Mouse (Mus musculus) hindbrain, postnatal 0 days (tissue): Measurements from ENCODE around the gene Gm5475. TPM values are rescaled to one million over a fixed set of nuclear protein-coding genes. Genes with fewer than 3 reads are reported as not detected.

Experiments used
- ATAC-seq: fragments of 200-750 bp; cut with Nextera tagmentation; 2 replicates; pipeline ENCODE4 v1.8.0; 2017; ENCODE audit warnings: mild to moderate bottlenecking, moderate TSS enrichment, moderate library complexity
- DNase-seq: peaks from one replicate; pipeline ENCODE4 v3.0.0-alpha.2; 2015; ENCODE audit warnings: low spot score
- H3K27ac ChIP-seq: fragments of 300-500 bp; sonication (generic); 2 replicates; pipeline ENCODE4 v1.5.1; 2014; ENCODE audit warnings: mild to moderate bottlenecking
- H3K27me3 ChIP-seq: fragments of 300-500 bp; sonication (generic); 2 replicates; pipeline ENCODE4 v1.6.1; 2014; ENCODE audit warnings: low read length, mixed read lengths; ENCODE audit not compliant: insufficient read depth
- H3K36me3 ChIP-seq: fragments of 300-500 bp; sonication (generic); 2 replicates; pipeline ENCODE4 v1.6.1; 2014; ENCODE audit warnings: low read length, mixed read lengths; ENCODE audit not compliant: insufficient read depth
- H3K4me1 ChIP-seq: fragments of 300-500 bp; sonication (generic); 2 replicates; pipeline ENCODE4 v1.6.1; 2014; ENCODE audit warnings: antibody characterized with exemption, low read length, mixed read lengths; ENCODE audit not compliant: insufficient read depth
- H3K4me2 ChIP-seq: fragments of 300-500 bp; sonication (generic); 2 replicates; pipeline ENCODE4 v1.6.1; 2014; ENCODE audit warnings: low read depth, mild to moderate bottlenecking, low read length, moderate library complexity, mixed read lengths
- H3K4me3 ChIP-seq: fragments of 300-500 bp; sonication (generic); 2 replicates; pipeline ENCODE4 v1.5.1; 2014; ENCODE audit warnings: low read length
- H3K9ac ChIP-seq: fragments of 300-500 bp; sonication (generic); replicated peaks from 2 replicates; pipeline ENCODE4 v1.6.1; 2014; ENCODE audit warnings: mild to moderate bottlenecking, low read length, moderate library complexity, mixed read lengths
- H3K9me3 ChIP-seq: fragments of 300-500 bp; sonication (generic); 2 replicates; pipeline ENCODE4 v1.6.1; 2016; ENCODE audit warnings: low read length, mixed read lengths
- CTCF ChIP-seq: IDR thresholded peaks from 2 replicates; pipeline ENCODE4 v1.5.1; 2016; ENCODE audit warnings: antibody characterized with exemption, control low read depth, low read depth
- WGBS: fragments of 180-500 bp; shearing (Covaris S2); extraction: QIAGEN DNeasy Blood & Tissue Kit; methylation state at CpG from one replicate; pipeline ENCODE4 v1.1.7; 2014; 5-methylcytosine and 5-hydroxymethylcytosine counted together
- polyA plus RNA-seq: library from polyadenylated mRNA; unstranded; fragments of >200 nt; fragmentation: Nextera tagmentation; extraction: Ambion mirVana; gene quantifications from 2 replicates; pipeline ENCODE4 v1.2.1, GENCODE M21; 2015
- total RNA-seq: library from RNA; depleted of rRNA; stranded (reverse); fragments of >200 nt; gene quantifications from 2 replicates; pipeline ENCODE4 v1.2.3, GENCODE M21; 2014

The Gm5475 gene
- total and polyA plus RNA-seq, 2 experiments from 2014 or later = 0.10 TPM; not detected in 1

GRCm38 (mm10) chr15:100400592-100401250 is 21.2 kb upstream of the Gm5475 start:
- Histone ChIP-seq H3K9ac (no peak overlapping the region), H3K4me1 (no peaks in the 10 kb centered on the region), H3K4me3 (no peak overlapping the region), H3K36me3 (peaks cover 80% of the 10 kb centered on the region), H3K9me3 (no peaks in the 10 kb centered on the region), H3K27ac (no peak overlapping the region), H3K4me2 (no peak overlapping the region), H3K27me3 (no peaks in the 10 kb centered on the region)
- ATAC-seq (no peak), DNase-seq (no peak)
- TF ChIP-seq CTCF = no peak
- 83% methylated on average over 16 of the region's 16 CpGs for WGBS

- peaks cover 73% of the 10 kb centered on the region for H3K36me3 ChIP-seq
- no peaks in the 10 kb centered on the region for H3K9me3 ChIP-seq
- DNase-seq (no peak), ATAC-seq (no peak)
- no peak overlapping the region for H3K27ac ChIP-seq
- no peak for TF ChIP-seq CTCF
- no peak overlapping the region for H3K4me2 ChIP-seq
- no peaks in the 10 kb centered on the region for H3K27me3 ChIP-seq
- WGBS = 88% methylated on average over 4 of the region's 4 CpGs
- H3K4me1 ChIP-seq = no peaks in the 10 kb centered on the region
- no peak overlapping the region for H3K4me3 ChIP-seq
- H3K9ac ChIP-seq = no peak overlapping the region
These were observed 20.1 kb upstream of the Gm5475 start for GRCm38 (mm10) chr15:100401811-100402210.

- TF ChIP-seq CTCF = no peak
- Histone ChIP-seq H3K36me3 (peaks cover 72% of the 10 kb centered on the region), H3K27me3 (no peaks in the 10 kb centered on the region), H3K4me1 (no peaks in the 10 kb centered on the region), H3K27ac (no peak overlapping the region), H3K4me3 (no peak overlapping the region), H3K9me3 (no peaks in the 10 kb centered on the region), H3K9ac (no peak overlapping the region), H3K4me2 (no peak overlapping the region)
- 92% methylated on average over 14 of the region's 14 CpGs for WGBS
- ATAC-seq = no peak
- DNase-seq = no peak
These were observed 19.6 kb upstream of the Gm5475 start for GRCm38 (mm10) chr15:100402347-100402746.

- no peak overlapping the region for H3K27ac ChIP-seq
- H3K4me1 ChIP-seq = no peaks in the 10 kb centered on the region
- H3K4me2 ChIP-seq = no peak overlapping the region
- 90% methylated on average over 4 of the region's 4 CpGs for WGBS
- H3K9ac ChIP-seq = no peak overlapping the region
- H3K27me3 ChIP-seq = no peaks in the 10 kb centered on the region
- peaks cover 70% of the 10 kb centered on the region for H3K36me3 ChIP-seq
- H3K4me3 ChIP-seq = no peak overlapping the region
- DNase-seq = no peak
- no peaks in the 10 kb centered on the region for H3K9me3 ChIP-seq
- no peak for ATAC-seq
- TF ChIP-seq CTCF = no peak
These were observed 19.1 kb upstream of the Gm5475 start for GRCm38 (mm10) chr15:100402798-100403197.

GRCm38 (mm10) chr15:100403318-100404000 is 18.5 kb upstream of the Gm5475 start:
- H3K9me3 ChIP-seq = no peaks in the 10 kb centered on the region
- TF ChIP-seq CTCF = no peak
- no peak for ATAC-seq
- no peak overlapping the region for H3K4me3 ChIP-seq
- no peak for DNase-seq
- no peak overlapping the region for H3K27ac ChIP-seq
- no peaks in the 10 kb centered on the region for H3K4me1 ChIP-seq
- peaks cover 70% of the 10 kb centered on the region for H3K36me3 ChIP-seq
- H3K9ac ChIP-seq = no peak overlapping the region
- H3K27me3 ChIP-seq = no peaks in the 10 kb centered on the region
- no peak overlapping the region for H3K4me2 ChIP-seq
- 93% methylated on average over 16 of the region's 16 CpGs for WGBS

GRCm38 (mm10) chr15:100406088-100406487 is 15.9 kb upstream of the Gm5475 start:
- ATAC-seq = no peak

More at GRCm38 (mm10) chr15:100406088-100406487, 15.9 kb upstream of the Gm5475 start:
- Histone ChIP-seq H3K36me3 (peaks cover 44% of the 10 kb centered on the region), H3K4me2 (no peak overlapping the region), H3K27ac (no peak overlapping the region), H3K9ac (no peak overlapping the region), H3K27me3 (no peaks in the 10 kb centered on the region), H3K4me1 (no peaks in the 10 kb centered on the region), H3K4me3 (no peak overlapping the region), H3K9me3 (no peaks in the 10 kb centered on the region)
- WGBS = 82% methylated on average over 5 of the region's 5 CpGs
- TF ChIP-seq CTCF = no peak
- no peak for DNase-seq
